Mouse (Mus musculus) brain, embryonic 14.5 days (tissue): ENCODE results near the gene Rel.

Source experiments
- CTCF ChIP-seq: fragments of 200-500 bp; IDR thresholded peaks from 2 replicates; pipeline ENCODE4 v1.5.1; 2012; ENCODE audit warnings: inconsistent platforms, mild to moderate bottlenecking, moderate library complexity, borderline replicate concordance; ENCODE audit not compliant: insufficient read depth, insufficient read length; ENCODE audit errors: extremely low read depth
- POLR2A ChIP-seq: fragments of 200-500 bp; IDR thresholded peaks from 2 replicates; pipeline ENCODE4 v1.6.1; 2012; ENCODE audit warnings: mild to moderate bottlenecking, inconsistent platforms, borderline replicate concordance; ENCODE audit not compliant: poor library complexity, insufficient read depth, insufficient read length, severe bottlenecking; ENCODE audit errors: extremely low read depth

DNA sequence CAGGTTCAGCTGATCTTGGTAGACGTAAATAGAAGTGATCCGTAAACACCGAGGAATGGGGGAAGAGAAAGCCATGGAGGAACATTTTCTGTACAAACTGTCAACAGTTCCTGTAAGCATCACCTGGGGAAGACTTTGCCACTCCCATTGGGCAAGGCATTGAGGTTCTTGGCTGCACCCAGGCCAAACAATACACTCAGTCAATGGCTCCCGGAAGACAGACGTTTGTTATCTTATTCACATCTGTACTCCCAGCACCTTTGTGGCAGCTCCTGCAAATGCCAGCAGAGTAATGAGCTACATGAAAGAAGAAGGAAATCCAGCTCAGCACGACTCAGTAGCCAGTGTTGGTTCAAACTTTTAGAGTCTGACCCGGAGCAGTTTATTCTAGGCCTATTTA, 31.1 kb upstream of the Rel start:
- TF ChIP-seq CTCF (no peak), POLR2A (no peak)
